Mouse (Mus musculus) forebrain, postnatal 0 days (tissue): ENCODE results near the gene Tex26. TPM values are rescaled to one million over a fixed set of nuclear protein-coding genes. Genes with fewer than 3 reads are reported as not detected.

ENCODE experiments used
- ATAC-seq: fragments of 200-750 bp; cut with Nextera tagmentation; 2 replicates; pipeline ENCODE4 v1.8.0; 2017; ENCODE audit warnings: mild to moderate bottlenecking, moderate library complexity
- DNase-seq: peaks from one replicate; pipeline ENCODE4 v3.0.0-alpha.2; 2015
- H3K27ac ChIP-seq: fragments of 300-500 bp; sonication (generic); 2 replicates; pipeline ENCODE4 v1.5.1; 2014; ENCODE audit warnings: low read depth, mild to moderate bottlenecking, antibody characterized with exemption, low read length, moderate library complexity, mixed read lengths
- H3K27me3 ChIP-seq: fragments of 300-500 bp; sonication (generic); 2 replicates; pipeline ENCODE4 v1.6.1; 2014; ENCODE audit warnings: mild to moderate bottlenecking, low read length, mixed read lengths; ENCODE audit not compliant: insufficient read depth
- H3K36me3 ChIP-seq: fragments of 300-500 bp; sonication (generic); 2 replicates; pipeline ENCODE4 v1.6.1; 2014; ENCODE audit warnings: mild to moderate bottlenecking, moderate library complexity; ENCODE audit not compliant: insufficient read depth
- H3K4me1 ChIP-seq: fragments of 300-500 bp; sonication (generic); 2 replicates; pipeline ENCODE4 v1.6.1; 2014; ENCODE audit warnings: antibody characterized with exemption; ENCODE audit not compliant: insufficient read depth
- H3K4me2 ChIP-seq: fragments of 300-500 bp; sonication (generic); 2 replicates; pipeline ENCODE4 v1.6.1; 2014; ENCODE audit warnings: low read depth, mild to moderate bottlenecking, moderate library complexity
- H3K4me3 ChIP-seq: fragments of 300-500 bp; sonication (generic); 2 replicates; pipeline ENCODE4 v1.5.1; 2014; ENCODE audit warnings: low read depth, low read length, mixed read lengths
- H3K9ac ChIP-seq: fragments of 300-500 bp; sonication (generic); 2 replicates; pipeline ENCODE4 v1.6.1; 2014; ENCODE audit warnings: mild to moderate bottlenecking
- H3K9me3 ChIP-seq: fragments of 300-500 bp; sonication (generic); 2 replicates; pipeline ENCODE4 v1.6.1; 2016; ENCODE audit warnings: low read length
- CTCF ChIP-seq: sonication (generic); IDR thresholded peaks from 2 replicates; pipeline ENCODE4 v1.5.1; 2016; ENCODE audit warnings: antibody characterized with exemption, control low read depth, low read depth
- WGBS: fragments of 180-500 bp; shearing (Covaris S2); extraction: QIAGEN DNeasy Blood & Tissue Kit; methylation state at CpG from one replicate; pipeline ENCODE4 v1.1.7; 2014; 5-methylcytosine and 5-hydroxymethylcytosine counted together
- polyA plus RNA-seq: library from polyadenylated mRNA; unstranded; fragments of >200 nt; fragmentation: Nextera tagmentation; extraction: Ambion mirVana; gene quantifications from 2 replicates; pipeline ENCODE4 v1.2.1, GENCODE M21; 2015
- total RNA-seq: library from RNA; depleted of rRNA; stranded (reverse); fragments of >200 nt; gene quantifications from 2 replicates; pipeline ENCODE4 v1.2.3, GENCODE M21; 2014

Tex26 gene
- total and polyA plus RNA-seq, 2 experiments from 2014 or later, result 0.14 to 1.8 TPM

- H3K9ac ChIP-seq, result no peak overlapping the region
- ATAC-seq (no peak), DNase-seq (no peak)
- H3K4me1 ChIP-seq, result peaks cover 16% of the 10 kb centered on the region
- no peak overlapping the region for H3K4me2 ChIP-seq
- no peak overlapping the region for H3K4me3 ChIP-seq
- no peaks in the 10 kb centered on the region for H3K27me3 ChIP-seq
- 58% methylated on average over 4 of the region's 4 CpGs for whole genome bisulfite sequencing
- no peak overlapping the region for H3K27ac ChIP-seq
- no peak for TF ChIP-seq CTCF
- no peaks in the 10 kb centered on the region for H3K9me3 ChIP-seq
- H3K36me3 ChIP-seq, result no peaks in the 10 kb centered on the region
These were observed 5.0 kb downstream of the Tex26 start for GRCm38 (mm10) chr5:149444451-149444850.

GRCm38 (mm10) chr5:149446495-149446894 is 7.0 kb downstream of the Tex26 start:
- Histone ChIP-seq H3K27me3 (no peaks in the 10 kb centered on the region), H3K9me3 (no peaks in the 10 kb centered on the region), H3K9ac (no peak overlapping the region), H3K4me3 (no peak overlapping the region), H3K4me2 (no peak overlapping the region), H3K36me3 (no peaks in the 10 kb centered on the region), H3K4me1 (peaks cover 3% of the 10 kb centered on the region; the same call in 1 of the 2 replicates), H3K27ac (no peak overlapping the region)
- ATAC-seq, result no peak
- DNase-seq, result no peak
- TF ChIP-seq CTCF, result no peak
- 90% methylated on average over 7 of the region's 7 CpGs for WGBS

DNA sequence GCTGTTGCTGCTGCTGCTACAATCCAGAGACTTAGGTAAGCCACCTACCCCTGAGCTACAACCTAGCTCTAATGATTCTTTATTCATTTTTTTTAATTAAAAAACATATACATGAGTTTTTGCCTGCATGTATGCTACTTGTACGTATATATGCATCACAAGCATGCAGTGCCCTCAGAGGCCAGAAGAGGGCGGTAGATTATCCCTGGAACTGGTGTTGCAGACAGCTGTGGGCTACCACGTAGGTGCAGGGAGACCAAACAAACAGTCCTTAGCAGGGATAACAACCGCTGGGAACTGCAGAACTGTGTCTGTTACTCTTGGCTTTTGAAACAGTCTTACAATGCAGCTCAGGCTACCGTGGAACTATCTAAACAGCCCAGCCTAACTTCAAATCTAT is 8.3 kb downstream of the Tex26 start:
- DNase-seq (no peak), ATAC-seq (no peak)
- H3K36me3 ChIP-seq, result no peaks in the 10 kb centered on the region
- H3K4me1 ChIP-seq, result no peaks in the 10 kb centered on the region
- 81% methylated on average over 5 of the region's 5 CpGs for WGBS
- H3K27ac ChIP-seq, result no peak overlapping the region
- H3K27me3 ChIP-seq, result no peaks in the 10 kb centered on the region
- H3K4me2 ChIP-seq, result no peak overlapping the region
- H3K4me3 ChIP-seq, result no peak overlapping the region
- H3K9ac ChIP-seq, result no peak overlapping the region
- peak; percentile 51 for TF ChIP-seq CTCF
- no peaks in the 10 kb centered on the region for H3K9me3 ChIP-seq

DNA sequence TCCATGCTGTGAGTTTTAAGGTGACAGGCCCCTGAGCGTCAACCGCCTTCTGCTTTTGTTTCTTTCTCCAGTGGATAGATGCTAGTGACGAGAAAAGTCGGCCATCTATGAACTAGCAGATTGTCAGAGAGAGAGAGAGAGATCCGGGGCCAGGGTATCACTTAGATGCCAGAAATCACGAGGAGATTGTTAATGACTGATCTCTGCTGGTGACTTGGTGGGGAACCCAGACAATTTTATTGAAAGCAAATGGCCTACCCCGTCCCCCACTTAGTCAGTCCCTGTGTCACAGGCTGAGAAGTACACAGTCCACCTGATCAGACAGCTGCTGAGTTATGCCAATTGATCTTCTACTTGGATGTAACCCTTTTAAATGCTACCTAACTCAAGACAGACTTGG is 9.9 kb downstream of the Tex26 start:
- WGBS, result 62% methylated on average over 7 of the region's 7 CpGs
- no peak for TF ChIP-seq CTCF
- no peaks in the 10 kb centered on the region for H3K9me3 ChIP-seq
- H3K9ac ChIP-seq, result no peak overlapping the region
- H3K4me1 ChIP-seq, result no peaks in the 10 kb centered on the region
- H3K4me3 ChIP-seq, result no peak overlapping the region
- no peaks in the 10 kb centered on the region for H3K27me3 ChIP-seq
- H3K27ac ChIP-seq, result no peak overlapping the region
- H3K4me2 ChIP-seq, result no peak overlapping the region
- ATAC-seq, result no peak
- no peaks in the 10 kb centered on the region for H3K36me3 ChIP-seq
- DNase-seq, result no peak

DNA sequence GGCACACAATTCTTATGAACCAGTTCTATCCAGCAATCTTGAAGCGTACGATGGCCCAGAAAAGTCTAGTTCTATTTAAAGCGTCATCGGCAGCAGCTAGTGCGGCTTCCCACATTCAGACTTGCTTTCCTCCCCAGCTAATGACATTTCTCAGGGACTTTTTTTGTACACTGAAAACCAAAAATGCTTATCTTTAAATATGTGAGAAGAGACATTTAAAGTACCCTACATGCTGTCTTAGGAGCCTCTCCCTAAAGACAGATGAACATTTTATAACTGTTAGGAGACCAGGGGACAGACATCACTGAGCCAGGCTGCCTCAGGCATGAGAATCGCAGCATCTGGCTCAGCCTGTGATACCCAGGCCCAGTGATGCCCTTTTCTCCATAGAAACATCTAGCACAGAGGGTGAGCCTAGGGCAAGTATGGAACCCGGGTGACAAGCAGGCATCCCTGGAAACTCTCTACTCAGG is 11.8 kb downstream of the Tex26 start:
- DNase-seq, result peak; percentile 70
- no peaks in the 10 kb centered on the region for H3K36me3 ChIP-seq
- no peaks in the 10 kb centered on the region for H3K4me1 ChIP-seq
- no peak overlapping the region for H3K9ac ChIP-seq
- peak; percentile 82 for ATAC-seq
- 58% methylated on average over 7 of the region's 7 CpGs for WGBS
- no peak overlapping the region for H3K4me3 ChIP-seq
- peak overlapping the region; percentile 73 for H3K27ac ChIP-seq
- no peaks in the 10 kb centered on the region for H3K27me3 ChIP-seq
- H3K9me3 ChIP-seq, result no peaks in the 10 kb centered on the region
- no peak overlapping the region for H3K4me2 ChIP-seq
- TF ChIP-seq CTCF, result no peak

GRCm38 (mm10) chr5:149454281-149454680 is 14.8 kb downstream of the Tex26 start:
- no peak for ATAC-seq
- Histone ChIP-seq H3K9ac (no peak overlapping the region), H3K4me2 (no peak overlapping the region), H3K9me3 (no peaks in the 10 kb centered on the region), H3K27ac (no peak overlapping the region), H3K4me1 (no peaks in the 10 kb centered on the region), H3K27me3 (no peaks in the 10 kb centered on the region), H3K36me3 (no peaks in the 10 kb centered on the region), H3K4me3 (no peak overlapping the region)
- 31% methylated on average over 6 of the region's 6 CpGs for WGBS
- peak; percentile 41 for DNase-seq
- TF ChIP-seq CTCF, result peak; percentile 62

GRCm38 (mm10) chr5:149456544-149456943 is 17.1 kb downstream of the Tex26 start:
- 93% methylated on average over 7 of the region's 7 CpGs for WGBS
- Histone ChIP-seq H3K4me1 (0 out of 2 replicates have a peak, but pooled peaks cover 4% of the 10 kb centered on the region), H3K4me2 (no peak overlapping the region), H3K9me3 (no peaks in the 10 kb centered on the region), H3K27ac (no peak overlapping the region), H3K4me3 (no peak overlapping the region), H3K9ac (no peak overlapping the region), H3K27me3 (no peaks in the 10 kb centered on the region), H3K36me3 (no peaks in the 10 kb centered on the region)
- no peak for DNase-seq
- no peak for TF ChIP-seq CTCF
- ATAC-seq, result no peak

GRCm38 (mm10) chr5:149462071-149462470 is 22.6 kb downstream of the Tex26 start:
- Histone ChIP-seq H3K4me1 (0 out of 2 replicates have a peak, but pooled peaks cover 4% of the 10 kb centered on the region), H3K9me3 (no peaks in the 10 kb centered on the region), H3K27me3 (no peaks in the 10 kb centered on the region), H3K9ac (no peak overlapping the region), H3K36me3 (no peaks in the 10 kb centered on the region), H3K27ac (no peak overlapping the region), H3K4me2 (no peak overlapping the region), H3K4me3 (no peak overlapping the region)
- DNase-seq (no peak), ATAC-seq (no peak)
- TF ChIP-seq CTCF, result no peak
- 84% methylated on average over 3 of the region's 3 CpGs for WGBS
